Mouse (Mus musculus): ENCODE measurements at regions not wholly inside any gene's neighbourhood (a gene's known extent, or its start where the extent isn't known, plus 50 kb on each side); places are given as distances from the start of the nearest gene placed in this dataset.

GRCm38 (mm10) chr4:153118824-153119646, 363.6 kb downstream of the Ajap1 start:
- 68% methylated on average over 14 of the region's 14 CpGs for WGBS
- H3K4me3 ChIP-seq (ENCODE audit: low read depth, low read length), result no peak overlapping the region
- TF ChIP-seq CTCF (IDR thresholded peaks at IDR 0.05; ENCODE audit: low read depth) (no peak), EP300 (IDR thresholded peaks at IDR 0.05; ENCODE audit: low read depth) (no peak)
- ATAC-seq (ENCODE audit: insufficient read depth, low read depth) (no peak), DNase-seq (ENCODE audit: low spot score) (no peak)
- H3K4me1 ChIP-seq (ENCODE audit: control insufficient read depth, insufficient read depth), result no peaks in the 10 kb centered on the region
- no peaks in the 10 kb centered on the region for H3K27me3 ChIP-seq (ENCODE audit: control insufficient read depth, insufficient read depth, low read length)
- H3K27ac ChIP-seq (ENCODE audit: low read depth), result no peak overlapping the region
- H3K4me2 ChIP-seq (ENCODE audit: low read depth, low read length), result no peak overlapping the region
- H3K9me3 ChIP-seq (replicated peaks; ENCODE audit: control insufficient read depth, low read length), result no peaks in the 10 kb centered on the region
- no peaks in the 10 kb centered on the region for H3K36me3 ChIP-seq (replicated peaks; ENCODE audit: control insufficient read depth, insufficient read depth, low read length)
- H3K9ac ChIP-seq (replicated peaks; ENCODE audit: low read depth, low read length), result no peak overlapping the region

DNA sequence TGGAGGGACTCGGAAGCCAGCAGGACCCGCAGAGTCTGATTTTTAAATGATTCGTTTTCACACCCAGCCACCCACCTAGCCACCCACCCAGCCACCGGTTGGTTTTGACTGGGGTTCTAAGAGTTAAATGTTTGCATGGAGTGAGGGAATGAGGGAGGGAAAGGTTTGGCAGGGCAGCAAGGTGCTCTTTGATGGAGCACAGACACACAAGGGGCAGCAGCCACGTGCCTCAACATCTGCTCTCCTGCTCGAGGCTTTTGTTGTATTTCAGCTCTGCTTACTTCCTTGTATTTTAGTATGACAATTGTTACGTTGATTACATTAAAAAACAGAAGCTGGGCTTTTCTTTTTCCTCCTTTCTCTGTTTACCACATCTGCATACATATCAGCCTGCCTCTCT, 367.6 kb downstream of the Ajap1 start:
- Histone ChIP-seq H3K4me1 (ENCODE audit: control insufficient read depth, insufficient read depth) (no peaks in the 10 kb centered on the region), H3K4me3 (ENCODE audit: low read depth, low read length) (no peak overlapping the region), H3K9ac (replicated peaks; ENCODE audit: low read depth, low read length) (no peak overlapping the region), H3K9me3 (replicated peaks; ENCODE audit: control insufficient read depth, low read length) (0 out of 2 replicates have a peak, but pooled peaks cover 5% of the 10 kb centered on the region), H3K27ac (ENCODE audit: low read depth) (no peak overlapping the region), H3K36me3 (replicated peaks; ENCODE audit: control insufficient read depth, insufficient read depth, low read length) (no peaks in the 10 kb centered on the region), H3K4me2 (ENCODE audit: low read depth, low read length) (no peak overlapping the region), H3K27me3 (ENCODE audit: control insufficient read depth, insufficient read depth, low read length) (no peaks in the 10 kb centered on the region)
- DNase-seq (ENCODE audit: low spot score) (no peak), ATAC-seq (ENCODE audit: insufficient read depth, low read depth) (no peak)
- TF ChIP-seq EP300 (IDR thresholded peaks at IDR 0.05; ENCODE audit: low read depth) (no peak), CTCF (IDR thresholded peaks at IDR 0.05; ENCODE audit: low read depth) (no peak)
- 50% methylated on average over 7 of the region's 7 CpGs for WGBS

GRCm38 (mm10) chr4:153113577-153113976, 369.0 kb downstream of the Ajap1 start:
- ATAC-seq (ENCODE audit: insufficient read depth, low read depth) (no peak), DNase-seq (ENCODE audit: low spot score) (no peak)
- no peaks in the 10 kb centered on the region for H3K27me3 ChIP-seq (ENCODE audit: control insufficient read depth, insufficient read depth, low read length)
- WGBS, result 65% methylated on average over 2 of the region's 2 CpGs
- H3K27ac ChIP-seq (ENCODE audit: low read depth), result no peak overlapping the region
- H3K4me3 ChIP-seq (ENCODE audit: low read depth, low read length), result no peak overlapping the region
- TF ChIP-seq CTCF (IDR thresholded peaks at IDR 0.05; ENCODE audit: low read depth), result no peak
- TF ChIP-seq EP300 (IDR thresholded peaks at IDR 0.05; ENCODE audit: low read depth), result no peak
- no peaks in the 10 kb centered on the region for H3K36me3 ChIP-seq (replicated peaks; ENCODE audit: control insufficient read depth, insufficient read depth, low read length)
- H3K4me1 ChIP-seq (ENCODE audit: control insufficient read depth, insufficient read depth), result no peaks in the 10 kb centered on the region
- H3K9me3 ChIP-seq (replicated peaks; ENCODE audit: control insufficient read depth, low read length), result 0 out of 2 replicates have a peak, but pooled peaks cover 5% of the 10 kb centered on the region
- H3K4me2 ChIP-seq (ENCODE audit: low read depth, low read length), result no peak overlapping the region
- no peak overlapping the region for H3K9ac ChIP-seq (replicated peaks; ENCODE audit: low read depth, low read length)

DNA sequence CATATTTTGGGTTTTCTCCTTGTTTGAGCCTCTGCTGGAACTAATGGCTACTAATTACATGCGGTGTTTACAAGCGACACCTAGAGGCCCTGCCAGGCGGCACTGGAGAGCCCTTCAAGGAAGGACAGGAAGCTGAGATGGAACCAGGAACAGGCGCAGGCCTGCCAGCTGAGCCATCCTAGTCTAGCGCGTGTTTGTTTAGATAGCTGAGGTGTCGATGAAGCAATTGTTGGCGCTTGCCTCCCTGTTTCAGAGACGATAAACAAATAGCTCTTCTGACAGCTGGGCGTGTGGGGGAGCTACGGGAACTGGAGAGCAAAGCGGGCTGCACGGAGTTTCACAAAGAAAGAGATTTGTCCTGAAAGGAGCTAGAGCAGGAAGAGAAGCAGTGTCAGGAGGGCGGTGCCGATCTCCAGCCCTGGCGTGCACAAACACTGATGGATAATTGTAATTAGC, 372.3 kb downstream of the Ajap1 start:
- Histone ChIP-seq H3K9me3 (replicated peaks; ENCODE audit: control insufficient read depth, low read length) (0 out of 2 replicates have a peak, but pooled peaks cover 8% of the 10 kb centered on the region), H3K4me2 (ENCODE audit: low read depth, low read length) (no peak overlapping the region), H3K36me3 (replicated peaks; ENCODE audit: control insufficient read depth, insufficient read depth, low read length) (no peaks in the 10 kb centered on the region), H3K9ac (replicated peaks; ENCODE audit: low read depth, low read length) (no peak overlapping the region), H3K4me1 (ENCODE audit: control insufficient read depth, insufficient read depth) (no peaks in the 10 kb centered on the region), H3K4me3 (ENCODE audit: low read depth, low read length) (no peak overlapping the region), H3K27ac (ENCODE audit: low read depth) (no peak overlapping the region), H3K27me3 (ENCODE audit: control insufficient read depth, insufficient read depth, low read length) (no peaks in the 10 kb centered on the region)
- DNase-seq (ENCODE audit: low spot score), result no peak
- ATAC-seq (ENCODE audit: insufficient read depth, low read depth), result no peak
- 28% methylated on average over 16 of the region's 16 CpGs for WGBS
- TF ChIP-seq CTCF (IDR thresholded peaks at IDR 0.05; ENCODE audit: low read depth) (0 out of 2 replicates have a peak, but pooled peaks have one; percentile 10), EP300 (IDR thresholded peaks at IDR 0.05; ENCODE audit: low read depth) (no peak)

DNA sequence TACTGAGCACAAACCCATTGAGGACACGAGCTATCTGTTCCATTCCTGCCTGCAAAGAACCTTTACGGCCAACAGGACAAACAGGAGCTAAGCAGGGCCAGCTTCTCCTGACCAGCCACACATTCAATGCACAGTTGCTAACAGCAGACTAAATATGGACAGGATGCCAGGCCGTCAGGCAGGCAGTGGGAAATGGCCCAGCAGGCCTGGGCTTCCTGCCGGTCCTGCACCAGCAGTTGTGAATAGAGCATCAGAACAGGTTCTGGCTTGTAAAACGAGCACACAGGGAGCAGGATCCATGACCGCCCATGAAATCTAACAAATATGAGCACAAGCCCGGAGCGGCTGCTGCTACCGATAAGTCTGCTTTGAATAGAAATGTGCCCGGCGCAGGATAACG, 384.0 kb downstream of the Ajap1 start:
- H3K4me2 ChIP-seq (ENCODE audit: low read depth, low read length), result no peak overlapping the region
- WGBS, result 75% methylated on average over 12 of the region's 12 CpGs
- H3K9ac ChIP-seq (replicated peaks; ENCODE audit: low read depth, low read length), result no peak overlapping the region
- TF ChIP-seq EP300 (IDR thresholded peaks at IDR 0.05; ENCODE audit: low read depth) (no peak), CTCF (IDR thresholded peaks at IDR 0.05; ENCODE audit: low read depth) (no peak)
- H3K27me3 ChIP-seq (ENCODE audit: control insufficient read depth, insufficient read depth, low read length), result no peaks in the 10 kb centered on the region
- DNase-seq (ENCODE audit: low spot score), result no peak
- H3K9me3 ChIP-seq (replicated peaks; ENCODE audit: control insufficient read depth, low read length), result no peaks in the 10 kb centered on the region
- H3K4me3 ChIP-seq (ENCODE audit: low read depth, low read length), result no peak overlapping the region
- H3K36me3 ChIP-seq (replicated peaks; ENCODE audit: control insufficient read depth, insufficient read depth, low read length), result no peaks in the 10 kb centered on the region
- ATAC-seq (ENCODE audit: insufficient read depth, low read depth), result no peak
- H3K27ac ChIP-seq (ENCODE audit: low read depth), result no peak overlapping the region
- no peaks in the 10 kb centered on the region for H3K4me1 ChIP-seq (ENCODE audit: control insufficient read depth, insufficient read depth)

Data from heart, postnatal 0 days (tissue).